Mouse (Mus musculus): ENCODE measurements at regions not wholly inside any gene's neighbourhood (a gene's known extent, or its start where the extent isn't known, plus 50 kb on each side); places are given as distances from the start of the nearest gene placed in this dataset.

DNA sequence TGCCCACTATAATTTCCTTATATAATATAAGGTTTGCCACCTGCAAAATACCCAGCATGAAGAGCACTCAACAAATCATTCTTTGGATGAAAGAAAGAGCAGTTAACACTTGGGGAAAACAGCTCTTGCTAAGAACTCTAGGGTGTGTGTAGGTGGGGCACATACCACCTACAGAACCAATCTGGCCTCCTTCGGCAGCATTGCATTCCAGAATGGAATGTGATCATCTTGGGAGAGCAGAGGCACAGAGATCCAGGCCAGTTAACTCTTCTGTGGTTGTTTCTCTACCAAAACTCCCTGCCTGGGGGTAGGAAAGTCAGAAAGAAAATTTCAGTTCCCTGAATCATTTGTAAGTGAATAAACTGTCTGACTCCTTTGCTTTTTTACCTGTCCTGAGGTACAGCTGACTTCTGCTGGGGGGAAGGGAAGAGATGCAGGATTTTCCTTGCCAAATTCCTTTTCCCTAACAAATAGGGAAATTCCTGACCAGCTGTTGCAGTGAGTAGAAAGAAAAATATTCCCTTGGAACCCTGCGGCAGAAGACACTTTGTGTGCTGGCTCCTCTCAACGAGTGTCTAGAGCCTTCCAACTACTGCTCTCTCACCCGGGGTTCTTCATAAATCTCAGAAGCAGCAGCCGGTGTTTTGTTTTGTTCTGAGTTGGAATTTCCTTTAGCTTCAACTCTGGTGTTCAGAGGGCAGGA lies 112.8 kb upstream of the Frmd6 start:
- Histone ChIP-seq H3K4me2 (replicated peaks) (no peak overlapping the region), H3K36me3 (no peaks in the 10 kb centered on the region), H3K27me3 (no peaks in the 10 kb centered on the region), H3K27ac (peak overlapping the region; percentile 23; the same call in 1 of the 2 replicates), H3K4me3 (no peak overlapping the region), H3K9ac (no peak overlapping the region), H3K4me1 (peaks cover 33% of the 10 kb centered on the region), H3K9me3 (no peaks in the 10 kb centered on the region)
- 29% methylated on average over 5 of the region's 5 CpGs for WGBS
- ATAC-seq (ENCODE audit: low FRiP score, low read depth) = no peak

DNA sequence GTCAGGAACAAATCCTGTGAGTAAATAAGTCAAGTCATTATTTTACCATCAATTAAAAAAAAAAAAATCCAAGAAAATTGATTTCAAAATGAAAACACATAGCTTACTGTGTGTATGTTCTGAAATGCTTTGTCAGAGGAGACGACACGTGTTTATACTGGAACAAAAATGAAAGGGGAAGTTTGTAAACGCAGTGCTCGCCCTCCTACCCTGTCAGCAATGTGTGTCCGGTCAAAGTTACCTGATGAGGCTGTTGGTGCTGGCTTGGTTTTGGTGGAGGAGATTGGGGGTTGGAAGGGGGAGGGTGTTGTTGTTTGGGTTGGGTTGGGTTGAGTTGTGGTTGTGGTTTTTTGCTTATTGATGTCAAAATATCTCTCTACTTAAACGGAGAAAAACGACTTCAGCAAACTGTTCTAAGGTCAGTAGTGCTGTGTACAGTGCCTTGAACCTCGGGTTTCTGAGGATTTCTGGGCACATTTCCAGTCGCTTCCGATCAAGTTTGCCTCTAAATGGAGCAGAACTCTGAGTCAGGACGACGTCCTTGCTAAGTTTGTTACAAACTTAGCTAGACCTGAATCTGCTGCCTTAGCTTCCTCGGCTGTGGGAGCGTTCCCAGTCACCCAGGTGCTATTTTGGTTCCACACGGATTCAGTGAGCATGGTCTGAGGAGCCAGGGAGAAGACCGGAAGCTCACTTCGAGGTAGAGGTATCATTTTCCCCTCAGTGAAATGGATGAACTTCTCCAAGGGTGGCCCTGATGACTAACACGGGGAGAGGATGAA lies 111.6 kb upstream of the Frmd6 start:
- H3K9ac ChIP-seq = no peak overlapping the region
- H3K4me2 ChIP-seq (replicated peaks) = no peak overlapping the region
- H3K27me3 ChIP-seq = no peaks in the 10 kb centered on the region
- H3K4me3 ChIP-seq = no peak overlapping the region
- no peaks in the 10 kb centered on the region for H3K36me3 ChIP-seq
- ATAC-seq (ENCODE audit: low FRiP score, low read depth) = no peak
- peaks cover 24% of the 10 kb centered on the region for H3K4me1 ChIP-seq
- no peaks in the 10 kb centered on the region for H3K9me3 ChIP-seq
- no peak overlapping the region for H3K27ac ChIP-seq
- WGBS = 63% methylated on average over 18 of the region's 18 CpGs

DNA sequence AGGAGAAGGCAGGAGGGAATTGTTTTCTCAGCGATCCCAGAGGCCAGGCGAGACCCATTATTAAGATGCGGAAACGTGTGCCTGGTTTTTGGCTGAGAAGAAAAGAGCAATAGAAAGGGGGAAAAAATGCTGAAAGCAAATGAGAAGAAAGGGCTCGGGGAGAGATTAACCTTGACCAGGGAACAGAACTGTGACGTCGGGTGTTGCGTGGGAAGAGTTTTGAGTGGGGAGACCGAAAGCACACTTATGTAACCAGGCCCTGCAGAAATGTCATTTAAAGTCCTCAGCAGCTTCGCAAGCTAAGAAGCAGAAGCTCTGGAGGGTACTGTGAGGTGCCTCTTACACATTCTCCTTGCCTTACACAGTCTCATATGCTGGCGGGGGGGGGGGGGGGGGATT lies 111.0 kb upstream of the Frmd6 start:
- 51% methylated on average over 11 of the region's 11 CpGs for WGBS
- Histone ChIP-seq H3K27me3 (no peaks in the 10 kb centered on the region), H3K9ac (no peak overlapping the region)

DNA sequence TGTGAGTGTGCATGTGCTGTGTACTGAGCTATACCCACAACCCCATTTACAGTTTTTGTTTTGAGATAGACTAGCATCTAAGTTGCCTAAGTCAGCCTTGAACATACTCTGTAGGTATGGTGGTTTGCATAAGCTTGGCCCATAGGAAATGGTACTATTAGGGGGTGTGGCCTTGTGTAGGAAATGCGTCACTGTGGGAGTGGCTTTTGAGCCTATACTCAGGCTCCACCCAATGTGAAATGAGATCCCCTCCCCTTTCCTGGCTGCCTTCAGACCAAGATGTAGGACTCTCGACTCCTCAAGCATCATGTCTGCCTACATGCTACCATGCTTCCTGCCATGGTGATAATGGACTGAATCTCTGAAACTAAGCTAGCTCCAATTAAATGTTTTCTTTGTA lies 109.5 kb upstream of the Frmd6 start:
- Histone ChIP-seq H3K4me2 (replicated peaks) (no peak overlapping the region), H3K9ac (no peak overlapping the region), H3K4me1 (peaks cover 41% of the 10 kb centered on the region), H3K4me3 (no peak overlapping the region), H3K36me3 (no peaks in the 10 kb centered on the region), H3K9me3 (no peaks in the 10 kb centered on the region), H3K27me3 (no peaks in the 10 kb centered on the region), H3K27ac (no peak overlapping the region)
- ATAC-seq (ENCODE audit: low FRiP score, low read depth) = no peak
- 96% methylated on average over 2 of the region's 2 CpGs for WGBS

More for the DNA sequence above, 111.0 kb upstream of the Frmd6 start:
- no peak overlapping the region for H3K4me2 ChIP-seq (replicated peaks)
- peaks cover 27% of the 10 kb centered on the region for H3K4me1 ChIP-seq
- no peak overlapping the region for H3K4me3 ChIP-seq
- no peak for ATAC-seq (ENCODE audit: low FRiP score, low read depth)
- no peaks in the 10 kb centered on the region for H3K9me3 ChIP-seq
- H3K27ac ChIP-seq = no peak overlapping the region
- no peaks in the 10 kb centered on the region for H3K36me3 ChIP-seq

DNA sequence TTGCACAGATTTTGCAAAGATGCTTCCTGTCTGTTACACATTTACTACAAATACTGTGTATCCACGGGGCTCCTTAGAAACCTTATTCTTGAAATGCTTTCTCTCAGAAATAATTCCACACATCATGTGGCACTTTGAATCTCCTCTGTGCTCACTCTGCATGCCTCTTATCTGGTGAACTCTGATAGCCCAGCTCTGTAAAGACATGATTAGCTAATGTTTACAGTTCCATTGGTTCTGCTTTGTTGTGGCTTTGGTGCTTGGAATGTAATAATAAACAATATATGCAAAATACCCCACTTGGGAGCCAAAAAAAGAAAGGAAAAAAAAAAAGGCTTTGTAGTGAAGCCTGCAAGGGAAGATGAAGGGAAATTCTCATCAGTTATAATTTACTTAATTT lies 106.7 kb upstream of the Frmd6 start:
- Histone ChIP-seq H3K27me3 (no peaks in the 10 kb centered on the region), H3K9me3 (no peaks in the 10 kb centered on the region), H3K4me2 (replicated peaks) (no peak overlapping the region), H3K9ac (no peak overlapping the region), H3K36me3 (no peaks in the 10 kb centered on the region), H3K4me1 (peaks cover 26% of the 10 kb centered on the region), H3K27ac (no peak overlapping the region), H3K4me3 (no peak overlapping the region)
- 68% methylated on average over 1 of the region's 1 CpGs for WGBS
- ATAC-seq (ENCODE audit: low FRiP score, low read depth) = no peak

DNA sequence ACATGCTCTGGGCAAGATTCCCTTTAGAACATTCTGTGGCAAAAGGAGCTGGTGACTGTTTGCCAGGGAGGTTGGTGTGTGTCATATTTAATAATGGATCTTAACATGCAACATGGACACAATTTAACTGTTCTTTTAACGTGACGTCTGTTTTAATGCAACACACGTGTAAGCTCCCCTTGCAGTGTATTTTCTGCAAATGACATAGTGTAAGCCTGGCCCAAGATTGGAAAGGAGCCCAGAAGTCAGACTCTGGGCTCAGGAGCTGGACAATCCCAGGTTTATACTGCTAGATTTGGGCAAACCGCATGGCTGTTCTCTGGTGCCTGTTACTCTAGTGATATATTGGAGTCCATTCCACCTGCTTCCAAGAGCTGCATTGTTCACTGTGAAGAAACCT lies 106.1 kb upstream of the Frmd6 start:
- no peak overlapping the region for H3K4me3 ChIP-seq
- H3K27ac ChIP-seq = peak overlapping the region; percentile 23; the same call in 1 of the 2 replicates
- H3K36me3 ChIP-seq = no peaks in the 10 kb centered on the region
- H3K9ac ChIP-seq = no peak overlapping the region
- peak; percentile 67; the same call in 1 of the 2 replicates for ATAC-seq (ENCODE audit: low FRiP score, low read depth)
- no peaks in the 10 kb centered on the region for H3K27me3 ChIP-seq
- peaks cover 19% of the 10 kb centered on the region for H3K4me1 ChIP-seq
- 37% methylated on average over 4 of the region's 4 CpGs for WGBS
- no peak overlapping the region for H3K4me2 ChIP-seq (replicated peaks)
- no peaks in the 10 kb centered on the region for H3K9me3 ChIP-seq

DNA sequence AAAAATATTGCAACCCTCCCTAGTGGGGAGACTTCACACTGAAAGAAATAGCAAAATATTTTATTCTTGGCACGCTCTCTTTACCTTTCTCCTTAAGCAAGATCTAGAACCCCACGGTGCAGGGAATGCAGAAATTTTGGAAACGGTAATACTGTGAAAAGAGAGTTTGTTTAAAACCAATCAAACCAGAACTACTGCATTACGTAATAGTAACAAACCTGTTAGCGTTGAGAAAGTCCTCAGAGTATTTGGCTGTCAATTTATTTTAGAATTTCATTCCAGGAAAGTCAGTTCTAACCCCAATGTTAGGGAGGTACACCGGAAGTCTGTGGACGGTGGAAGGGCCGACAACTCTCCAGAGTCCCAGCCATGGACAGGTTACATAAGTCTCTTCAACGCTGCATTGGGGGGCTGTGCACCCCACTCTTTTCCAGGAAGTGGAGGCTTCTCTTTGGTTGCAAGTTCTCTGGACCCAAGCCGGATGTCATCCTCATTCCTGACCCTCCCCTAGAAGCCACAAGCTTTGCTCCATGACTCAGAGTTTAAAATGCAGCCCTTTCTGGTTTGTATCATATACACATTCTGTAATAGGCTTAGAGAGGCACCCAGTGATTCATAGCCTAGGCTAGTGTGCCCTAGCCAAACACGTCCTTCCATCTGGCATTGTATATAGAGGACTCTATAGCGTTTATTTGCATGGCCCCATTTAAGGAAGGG lies 105.0 kb upstream of the Frmd6 start:
- 77% methylated on average over 12 of the region's 12 CpGs for WGBS

DNA sequence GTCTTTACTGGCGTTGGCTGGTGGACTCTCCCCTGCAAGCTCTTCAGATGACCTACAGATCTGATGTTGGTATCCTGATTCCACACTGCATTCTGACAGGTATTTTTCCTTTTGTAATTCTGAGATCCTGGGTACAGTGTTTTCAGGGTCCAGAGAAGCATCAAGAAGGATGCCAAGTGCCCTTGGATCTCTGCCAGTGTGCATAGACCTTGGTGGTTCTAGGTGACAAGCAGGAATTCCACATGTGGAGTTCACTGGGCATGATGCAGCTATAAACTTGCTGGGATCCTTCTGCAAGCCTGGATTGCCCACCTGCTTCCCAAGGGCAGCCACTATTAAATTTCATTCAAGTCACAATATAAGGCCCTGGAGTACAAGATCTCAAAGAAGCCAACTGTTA lies 100.0 kb upstream of the Frmd6 start:
- WGBS = 82% methylated on average over 1 of the region's 1 CpGs
- Histone ChIP-seq H3K27me3 (no peaks in the 10 kb centered on the region), H3K4me3 (no peak overlapping the region), H3K9ac (no peak overlapping the region), H3K36me3 (no peaks in the 10 kb centered on the region), H3K27ac (no peak overlapping the region), H3K4me2 (replicated peaks) (no peak overlapping the region), H3K9me3 (no peaks in the 10 kb centered on the region), H3K4me1 (peaks cover 15% of the 10 kb centered on the region)
- ATAC-seq (ENCODE audit: low FRiP score, low read depth) = no peak

More for the DNA sequence above, 105.0 kb upstream of the Frmd6 start:
- no peaks in the 10 kb centered on the region for H3K36me3 ChIP-seq
- no peaks in the 10 kb centered on the region for H3K27me3 ChIP-seq
- no peak overlapping the region for H3K4me2 ChIP-seq (replicated peaks)
- H3K4me1 ChIP-seq = peaks cover 21% of the 10 kb centered on the region
- H3K27ac ChIP-seq = no peak overlapping the region; the same call in 1 of the 2 replicates
- H3K9me3 ChIP-seq = no peaks in the 10 kb centered on the region
- ATAC-seq (ENCODE audit: low FRiP score, low read depth) = no peak
- H3K9ac ChIP-seq = no peak overlapping the region
- H3K4me3 ChIP-seq = no peak overlapping the region

DNA sequence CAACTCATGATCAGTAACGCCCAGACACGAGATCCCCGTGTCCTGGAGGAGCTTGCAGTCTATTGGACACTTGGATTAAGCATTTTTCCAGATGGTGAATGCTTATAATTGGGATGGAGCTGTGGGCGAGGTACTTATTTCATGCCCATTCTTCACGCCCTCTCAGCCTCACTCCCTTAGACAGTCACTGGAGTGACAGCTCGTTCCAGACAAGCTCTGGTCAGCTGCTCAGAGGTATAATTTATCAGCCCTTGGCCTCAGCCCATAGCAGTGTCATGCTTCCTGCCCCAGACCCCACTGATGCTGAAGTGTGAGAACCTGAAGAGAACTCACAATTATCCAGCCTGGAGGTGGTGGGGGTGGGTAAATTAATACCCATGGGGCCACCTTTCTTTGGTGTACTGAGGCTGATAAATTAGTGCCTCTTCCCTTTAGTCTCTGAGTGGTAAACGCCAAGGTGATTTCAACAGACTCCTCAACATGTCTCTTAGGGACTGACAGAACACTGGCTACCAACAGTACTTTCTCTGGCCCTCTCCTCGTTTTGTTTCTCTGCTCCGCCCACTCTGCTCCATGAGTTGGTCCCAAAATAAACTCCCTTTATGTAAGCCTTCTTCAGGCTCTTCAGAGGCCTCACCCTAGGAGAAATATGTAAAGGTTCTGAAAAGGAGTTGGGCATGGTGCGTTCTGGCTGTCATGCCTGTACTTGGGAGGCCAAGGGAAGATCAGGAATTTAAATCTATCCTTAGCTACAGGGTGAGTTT lies 97.6 kb upstream of the Frmd6 start:
- no peak overlapping the region for H3K9ac ChIP-seq
- no peaks in the 10 kb centered on the region for H3K27me3 ChIP-seq
- ATAC-seq (ENCODE audit: low FRiP score, low read depth) = no peak
- H3K36me3 ChIP-seq = no peaks in the 10 kb centered on the region
- no peak overlapping the region for H3K4me3 ChIP-seq
- H3K4me2 ChIP-seq (replicated peaks) = no peak overlapping the region
- H3K27ac ChIP-seq = no peak overlapping the region
- H3K9me3 ChIP-seq = no peaks in the 10 kb centered on the region
- H3K4me1 ChIP-seq = peaks cover 20% of the 10 kb centered on the region; the same call in 1 of the 2 replicates
- WGBS = 74% methylated on average over 10 of the region's 10 CpGs

DNA sequence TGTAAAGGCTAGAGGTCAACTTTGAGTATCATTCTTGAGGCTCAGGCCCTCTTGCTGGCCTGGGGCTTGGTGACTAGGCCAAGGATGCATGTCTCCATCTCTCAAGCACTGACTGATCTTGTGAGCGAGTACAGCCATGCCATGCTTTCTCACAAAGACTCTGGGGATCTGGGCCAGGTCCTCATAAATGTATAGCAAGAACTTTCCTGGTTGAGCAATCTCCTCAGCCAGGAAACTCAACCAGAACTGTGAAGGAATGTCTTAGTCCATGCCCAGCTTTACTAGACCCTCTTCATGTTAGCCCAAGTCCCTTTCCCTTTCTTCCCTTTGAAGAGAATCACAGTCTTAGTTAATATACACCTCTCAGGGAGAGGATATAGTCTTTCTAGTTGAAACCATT lies 96.9 kb upstream of the Frmd6 start:
- Histone ChIP-seq H3K9me3 (no peaks in the 10 kb centered on the region), H3K27ac (no peak overlapping the region), H3K4me1 (peaks cover 20% of the 10 kb centered on the region; the same call in 1 of the 2 replicates), H3K4me2 (replicated peaks) (no peak overlapping the region), H3K36me3 (no peaks in the 10 kb centered on the region), H3K27me3 (no peaks in the 10 kb centered on the region), H3K9ac (no peak overlapping the region), H3K4me3 (no peak overlapping the region)
- no peak for ATAC-seq (ENCODE audit: low FRiP score, low read depth)
- WGBS = 87% methylated on average over 1 of the region's 1 CpGs

DNA sequence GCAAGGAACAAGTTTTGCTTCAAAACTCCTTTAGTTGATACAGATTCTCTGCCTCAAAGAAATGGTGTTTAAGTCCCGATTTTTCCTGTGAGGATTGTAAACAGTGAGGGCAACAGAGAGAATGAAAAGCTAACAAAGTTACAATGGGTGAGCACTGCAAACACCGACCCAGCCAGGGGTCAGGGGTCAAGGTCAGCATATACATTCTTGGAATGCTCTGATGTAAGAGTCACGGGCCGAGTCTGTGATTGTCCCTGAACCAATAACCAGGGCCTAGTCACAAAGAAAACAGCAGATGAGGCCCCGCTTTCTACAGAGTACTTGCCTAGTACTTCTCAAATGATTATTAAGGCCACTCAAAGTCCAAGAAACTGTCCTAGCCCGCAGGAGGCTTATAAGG lies 95.4 kb upstream of the Frmd6 start:
- Histone ChIP-seq H3K4me3 (no peak overlapping the region), H3K9ac (no peak overlapping the region), H3K4me2 (replicated peaks) (no peak overlapping the region), H3K9me3 (no peaks in the 10 kb centered on the region), H3K27me3 (no peaks in the 10 kb centered on the region), H3K4me1 (peaks cover 20% of the 10 kb centered on the region; the same call in 1 of the 2 replicates), H3K27ac (no peak overlapping the region), H3K36me3 (no peaks in the 10 kb centered on the region)
- 41% methylated on average over 6 of the region's 6 CpGs for WGBS
- no peak for ATAC-seq (ENCODE audit: low FRiP score, low read depth)

All from limb, embryonic 13.5 days (tissue).